Mouse (Mus musculus): ENCODE results near the gene Efna2. TPM values are rescaled to one million over a fixed set of nuclear protein-coding genes. Genes with fewer than 3 reads are reported as not detected.

Efna2 gene
- polyA plus RNA-seq, 1 experiment from 2014 or later = 54.6 TPM

- no peak for ATAC-seq (replicated peaks)
- Histone ChIP-seq H3K9ac (no peak overlapping the region), H3K36me3 (replicated peaks) (peaks cover 21% of the 10 kb centered on the region), H3K27ac (peak overlapping the region; percentile 32; the same call in 1 of the 2 replicates), H3K4me1 (peaks cover 38% of the 10 kb centered on the region), H3K9me3 (no peaks in the 10 kb centered on the region), H3K27me3 (replicated peaks) (no peaks in the 10 kb centered on the region), H3K4me2 (no peak overlapping the region), H3K4me3 (no peak overlapping the region)
- WGBS = 37% methylated on average over 2 of the region's 2 CpGs
Measured at GRCm38 (mm10) chr10:80174705-80175104, 4.6 kb upstream of the Efna2 start.

GRCm38 (mm10) chr10:80175536-80176269, 3.6 kb upstream of the Efna2 start:
- Histone ChIP-seq H3K36me3 (replicated peaks) (peaks cover 11% of the 10 kb centered on the region; the same call in 1 of the 2 replicates), H3K4me3 (no peak overlapping the region), H3K9me3 (no peaks in the 10 kb centered on the region), H3K27ac (0 out of 2 replicates have a peak overlapping the region, but pooled peaks have one; percentile 4), H3K4me1 (peaks cover 37% of the 10 kb centered on the region), H3K9ac (no peak overlapping the region), H3K4me2 (no peak overlapping the region), H3K27me3 (replicated peaks) (no peaks in the 10 kb centered on the region)
- no peak for ATAC-seq (replicated peaks)
- 15% methylated on average over 4 of the region's 4 CpGs for WGBS

- Histone ChIP-seq H3K4me2 (no peak overlapping the region), H3K27me3 (replicated peaks) (no peaks in the 10 kb centered on the region), H3K27ac (no peak overlapping the region), H3K9ac (peak overlapping the region; percentile 3; the same call in 1 of the 2 replicates), H3K4me1 (peaks cover 40% of the 10 kb centered on the region), H3K4me3 (no peak overlapping the region), H3K36me3 (replicated peaks) (peaks cover 6% of the 10 kb centered on the region; the same call in 1 of the 2 replicates), H3K9me3 (no peaks in the 10 kb centered on the region)
- 67% methylated on average over 5 of the region's 5 CpGs for WGBS
- ATAC-seq (replicated peaks) = no peak
Measured at GRCm38 (mm10) chr10:80176270-80176834, 2.9 kb upstream of the Efna2 start.

GRCm38 (mm10) chr10:80177441-80178279, 1.6 kb upstream of the Efna2 start:
- Histone ChIP-seq H3K36me3 (replicated peaks) (no peaks in the 10 kb centered on the region), H3K27ac (no peak overlapping the region), H3K4me3 (no peak overlapping the region), H3K9ac (no peak overlapping the region), H3K27me3 (replicated peaks) (no peaks in the 10 kb centered on the region), H3K4me1 (peaks cover 39% of the 10 kb centered on the region), H3K9me3 (no peaks in the 10 kb centered on the region), H3K4me2 (no peak overlapping the region)
- 41% methylated on average over 7 of the region's 7 CpGs for WGBS
- no peak for ATAC-seq (replicated peaks)

- peak overlapping the region; percentile 87 for H3K4me3 ChIP-seq
- 24% methylated on average over 6 of the region's 6 CpGs for WGBS
- peak overlapping the region; percentile 88 for H3K9ac ChIP-seq
- peak overlapping the region; percentile 72 for H3K4me2 ChIP-seq
- H3K27me3 ChIP-seq (replicated peaks) = no peaks in the 10 kb centered on the region
- no peaks in the 10 kb centered on the region for H3K36me3 ChIP-seq (replicated peaks)
- no peaks in the 10 kb centered on the region for H3K9me3 ChIP-seq
- H3K4me1 ChIP-seq = peaks cover 45% of the 10 kb centered on the region
- ATAC-seq (replicated peaks) = no peak
- peak overlapping the region; percentile 83; the same call in 1 of the 2 replicates for H3K27ac ChIP-seq
Measured at GRCm38 (mm10) chr10:80180288-80180687, 1.0 kb downstream of the Efna2 start.

- peak overlapping the region; percentile 88 for H3K9ac ChIP-seq
- H3K9me3 ChIP-seq = no peaks in the 10 kb centered on the region
- peak overlapping the region; percentile 72 for H3K4me2 ChIP-seq
- 22% methylated on average over 5 of the region's 5 CpGs for WGBS
- peak overlapping the region; percentile 87 for H3K4me3 ChIP-seq
- peaks cover 47% of the 10 kb centered on the region for H3K4me1 ChIP-seq
- no peak for ATAC-seq (replicated peaks)
- no peaks in the 10 kb centered on the region for H3K27me3 ChIP-seq (replicated peaks)
- peak overlapping the region; percentile 35 for H3K27ac ChIP-seq
- no peaks in the 10 kb centered on the region for H3K36me3 ChIP-seq (replicated peaks)
Measured at GRCm38 (mm10) chr10:80180823-80181222, 1.5 kb downstream of the Efna2 start.

- peaks cover 45% of the 10 kb centered on the region for H3K4me1 ChIP-seq
- H3K9me3 ChIP-seq = no peaks in the 10 kb centered on the region
- ATAC-seq (replicated peaks) = no peak
- no peaks in the 10 kb centered on the region for H3K27me3 ChIP-seq (replicated peaks)
- peak overlapping the region; percentile 72 for H3K4me2 ChIP-seq
- H3K9ac ChIP-seq = peak overlapping the region; percentile 88; the same call in 1 of the 2 replicates
- peak overlapping the region; percentile 87 for H3K4me3 ChIP-seq
- H3K36me3 ChIP-seq (replicated peaks) = peaks cover 4% of the 10 kb centered on the region
- 70% methylated on average over 7 of the region's 7 CpGs for WGBS
- H3K27ac ChIP-seq = peak overlapping the region; percentile 22; the same call in 1 of the 2 replicates
Measured at GRCm38 (mm10) chr10:80182547-80182946, 3.3 kb downstream of the Efna2 start.

GRCm38 (mm10) chr10:80186649-80187048, 7.4 kb downstream of the Efna2 start:
- Histone ChIP-seq H3K27ac (no peak overlapping the region), H3K36me3 (replicated peaks) (peaks cover 7% of the 10 kb centered on the region), H3K4me2 (no peak overlapping the region), H3K27me3 (replicated peaks) (no peaks in the 10 kb centered on the region), H3K4me3 (no peak overlapping the region), H3K4me1 (peaks cover 49% of the 10 kb centered on the region), H3K9ac (no peak overlapping the region), H3K9me3 (no peaks in the 10 kb centered on the region)
- WGBS = 40% methylated on average over 27 of the region's 27 CpGs
- no peak for ATAC-seq (replicated peaks)

GRCm38 (mm10) chr10:80187739-80188138, 8.5 kb downstream of the Efna2 start:
- no peak overlapping the region for H3K9ac ChIP-seq
- WGBS = 63% methylated on average over 10 of the region's 10 CpGs
- H3K27me3 ChIP-seq (replicated peaks) = no peaks in the 10 kb centered on the region
- ATAC-seq (replicated peaks) = no peak
- H3K9me3 ChIP-seq = no peaks in the 10 kb centered on the region
- H3K4me3 ChIP-seq = no peak overlapping the region
- H3K4me2 ChIP-seq = no peak overlapping the region
- peaks cover 7% of the 10 kb centered on the region for H3K36me3 ChIP-seq (replicated peaks)
- no peak overlapping the region for H3K27ac ChIP-seq
- H3K4me1 ChIP-seq = peaks cover 40% of the 10 kb centered on the region

- peak overlapping the region; percentile 65; the same call in 1 of the 2 replicates for H3K27ac ChIP-seq
- WGBS = 44% methylated on average over 15 of the region's 15 CpGs
Measured at GRCm38 (mm10) chr10:80188453-80189024, 9.3 kb downstream of the Efna2 start.

GRCm38 (mm10) chr10:80189999-80190398, 10.7 kb downstream of the Efna2 start:
- Histone ChIP-seq H3K4me3 (peak overlapping the region; percentile 31), H3K9me3 (no peaks in the 10 kb centered on the region), H3K27ac (peak overlapping the region; percentile 83), H3K4me1 (peaks cover 41% of the 10 kb centered on the region), H3K9ac (peak overlapping the region; percentile 58), H3K36me3 (replicated peaks) (peaks cover 7% of the 10 kb centered on the region), H3K4me2 (peak overlapping the region; percentile 58), H3K27me3 (replicated peaks) (no peaks in the 10 kb centered on the region)
- no peak for ATAC-seq (replicated peaks)
- 4% methylated on average over 21 of the region's 21 CpGs for WGBS

More at GRCm38 (mm10) chr10:80188453-80189024, 9.3 kb downstream of the Efna2 start:
- no peaks in the 10 kb centered on the region for H3K9me3 ChIP-seq
- peaks cover 37% of the 10 kb centered on the region for H3K4me1 ChIP-seq
- no peak overlapping the region for H3K4me2 ChIP-seq
- H3K27me3 ChIP-seq (replicated peaks) = no peaks in the 10 kb centered on the region
- peaks cover 7% of the 10 kb centered on the region for H3K36me3 ChIP-seq (replicated peaks)
- no peak for ATAC-seq (replicated peaks)
- no peak overlapping the region for H3K4me3 ChIP-seq
- H3K9ac ChIP-seq = no peak overlapping the region

Data from midbrain, embryonic 15.5 days (tissue).